Mouse (Mus musculus) kidney, adult 9 months (tissue): ENCODE measurements at regions not wholly inside any gene's neighbourhood (a gene's known extent, or its start where the extent isn't known, plus 50 kb on each side); places are given as distances from the start of the nearest gene placed in this dataset.
A peak's percentile ranks its signal among the peaks of the same experiment; 100 is the strongest.

ENCODE experiments used
- DNase-seq: peaks from one replicate; pipeline ENCODE4 v3.0.0; 2022

DNA sequence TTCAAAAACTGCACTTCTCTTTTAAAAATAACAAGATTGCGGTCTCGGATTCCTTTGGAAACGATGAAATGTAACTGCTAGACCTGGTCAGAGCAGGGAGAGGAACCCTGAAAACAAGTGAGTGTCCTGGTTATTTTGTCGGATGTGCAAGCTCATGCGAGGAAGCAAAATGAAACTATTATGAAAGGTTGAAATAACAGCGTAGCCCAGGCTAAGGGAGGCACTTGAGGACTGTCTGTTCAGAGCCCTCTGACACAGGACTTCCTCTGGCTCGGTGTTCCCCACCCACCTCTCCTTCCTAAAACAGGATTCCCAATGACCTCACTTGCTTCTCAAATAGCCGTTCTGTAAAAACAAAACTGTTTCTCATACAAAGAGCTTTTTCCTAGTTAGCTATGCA, 51.3 kb upstream of the S1pr1 start:
- DNase-seq, result peak; percentile 70

DNA sequence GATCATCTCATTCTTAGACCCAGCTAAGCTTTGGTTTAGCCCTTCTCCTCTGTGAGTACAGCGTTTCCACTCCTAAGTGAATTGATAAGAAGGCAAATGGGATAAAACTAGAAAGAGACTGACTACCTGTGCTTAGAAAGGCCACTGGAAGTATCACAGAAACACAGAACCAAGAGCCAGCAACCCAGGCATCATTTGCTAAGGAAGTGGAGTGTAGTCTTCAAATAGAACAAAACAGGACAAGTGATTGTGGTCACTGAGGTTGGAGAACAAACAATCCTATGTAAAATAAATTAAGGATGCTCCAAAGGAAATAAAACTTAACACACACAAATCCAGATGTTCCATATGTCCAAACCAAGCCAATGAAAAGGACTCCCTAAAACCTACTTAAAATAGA, 53.4 kb upstream of the S1pr1 start:
- no peak for DNase-seq

DNA sequence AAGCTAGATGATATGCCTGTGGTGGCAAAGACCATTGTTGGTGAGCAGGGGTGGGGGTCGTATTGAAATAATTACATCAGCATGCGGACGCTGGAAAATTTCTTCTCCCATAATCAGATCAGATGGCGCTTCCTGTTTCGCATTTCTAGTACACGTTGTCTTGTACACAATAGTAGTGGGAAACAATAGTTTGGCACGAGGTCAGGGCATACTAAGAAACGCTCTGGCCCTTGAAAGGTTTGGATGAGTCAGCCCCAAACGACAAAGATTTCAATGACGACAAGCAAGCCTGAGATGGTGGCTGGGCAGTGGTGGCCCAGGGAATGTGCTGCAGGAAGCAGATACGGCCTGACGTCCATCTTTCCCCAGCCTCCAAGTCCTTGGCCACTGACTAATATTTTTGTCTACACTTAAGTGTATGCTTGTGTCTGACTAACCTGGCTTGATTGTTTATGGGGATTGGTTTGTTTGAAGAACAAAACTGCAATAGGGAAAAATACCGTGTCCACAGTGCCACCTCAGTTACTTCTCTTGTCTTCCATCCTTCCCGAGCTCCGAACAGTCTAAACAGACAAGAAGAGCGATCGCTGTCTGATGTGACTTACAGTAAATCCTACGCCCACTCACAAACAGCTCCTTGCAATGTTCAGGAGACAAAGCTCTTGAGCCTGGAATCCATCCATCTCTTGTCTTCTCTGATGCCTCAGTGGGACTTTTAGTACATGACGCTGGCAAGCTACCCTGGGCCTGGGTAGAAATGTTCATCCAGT, 54.1 kb upstream of the S1pr1 start:
- DNase-seq, result peak; percentile 76

DNA sequence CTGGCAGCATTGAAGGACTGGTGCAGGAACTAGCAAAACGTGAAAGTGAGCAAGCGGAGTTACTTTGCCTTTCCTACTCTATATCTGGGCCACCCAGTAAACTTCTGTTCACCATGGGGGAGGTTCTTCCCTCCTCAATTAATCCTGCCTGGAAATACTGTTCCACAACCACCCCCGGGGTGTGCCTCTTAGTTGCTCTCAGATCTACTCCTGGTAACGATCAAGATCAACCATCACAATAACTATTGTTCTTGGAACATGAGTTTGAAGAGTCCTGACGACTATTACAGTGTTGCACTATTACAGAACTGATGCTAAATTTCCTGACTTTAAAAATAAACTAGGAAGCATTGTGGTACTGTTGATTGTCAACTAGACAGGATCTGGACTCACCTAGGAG, 57.8 kb upstream of the S1pr1 start:
- no peak for DNase-seq

DNA sequence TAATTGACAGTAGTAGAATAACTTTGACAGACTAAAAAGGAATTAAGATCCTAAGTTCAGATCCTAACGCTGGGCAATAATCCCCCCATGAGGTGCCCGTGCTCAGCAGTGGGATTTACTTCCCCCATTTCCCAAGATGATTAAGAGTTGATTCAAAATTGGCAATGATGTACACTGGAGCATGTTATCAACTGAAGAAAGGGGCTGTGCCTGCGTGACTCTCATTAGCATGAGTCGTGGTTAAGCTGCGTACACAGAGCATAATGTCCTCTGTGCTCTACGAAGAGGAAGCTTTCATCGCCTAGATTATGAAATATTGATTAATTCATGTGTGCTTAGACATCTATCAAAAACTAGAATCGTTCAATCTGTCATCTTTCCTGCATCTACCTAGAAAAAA, 59.4 kb upstream of the S1pr1 start:
- no peak for DNase-seq

DNA sequence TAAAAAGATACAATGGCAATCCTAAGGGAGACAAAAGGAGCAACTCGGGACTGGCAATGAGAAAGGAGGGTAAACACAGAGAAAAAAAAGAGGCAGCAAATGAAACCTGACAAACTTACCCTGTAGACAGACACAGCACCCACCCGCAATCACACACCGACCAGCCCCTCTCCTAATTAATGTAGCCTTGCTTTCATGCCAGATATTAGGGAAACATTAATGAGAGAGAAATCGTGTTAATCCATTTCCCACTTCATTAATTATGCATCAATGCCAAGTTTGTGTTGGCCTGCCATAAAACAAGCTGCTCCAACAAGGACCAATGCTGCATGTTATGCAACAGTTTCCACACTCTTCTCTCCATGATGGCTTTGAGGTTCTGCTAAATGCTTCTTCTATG, 59.9 kb upstream of the S1pr1 start:
- no peak for DNase-seq

DNA sequence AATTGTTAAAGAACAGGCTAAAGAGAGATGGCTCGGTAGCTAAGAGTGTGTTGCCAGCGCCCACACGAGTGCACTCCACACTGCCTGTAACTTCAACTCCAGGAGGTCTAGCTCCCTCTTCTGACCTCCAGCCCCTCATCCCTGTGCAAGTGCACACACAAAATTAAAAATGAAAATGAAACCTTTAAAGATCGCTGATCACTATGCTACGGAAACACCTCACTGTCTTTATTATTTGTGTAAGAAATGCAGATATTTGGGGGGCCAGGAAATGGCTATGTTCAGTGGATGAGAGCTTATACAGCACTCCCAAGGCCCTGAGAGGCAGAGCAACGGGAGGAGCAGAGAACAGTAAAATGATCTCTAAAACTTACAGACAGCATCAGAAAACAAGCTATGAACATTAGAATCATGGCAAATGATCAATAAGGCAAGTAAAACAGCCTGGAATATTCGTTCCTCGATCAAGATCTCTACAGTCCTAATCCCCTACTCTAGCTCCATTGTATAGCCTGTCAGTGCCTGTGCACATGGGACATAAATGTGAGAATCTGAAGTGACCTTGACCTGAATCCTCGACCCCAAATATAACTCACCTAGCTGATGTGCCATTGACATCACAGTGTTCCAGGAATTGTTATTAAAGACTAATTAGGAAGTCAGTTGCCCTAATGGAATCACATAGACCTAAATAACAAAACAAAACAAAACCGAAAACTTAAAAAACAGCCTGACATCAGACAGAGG, 64.4 kb upstream of the S1pr1 start:
- no peak for DNase-seq

DNA sequence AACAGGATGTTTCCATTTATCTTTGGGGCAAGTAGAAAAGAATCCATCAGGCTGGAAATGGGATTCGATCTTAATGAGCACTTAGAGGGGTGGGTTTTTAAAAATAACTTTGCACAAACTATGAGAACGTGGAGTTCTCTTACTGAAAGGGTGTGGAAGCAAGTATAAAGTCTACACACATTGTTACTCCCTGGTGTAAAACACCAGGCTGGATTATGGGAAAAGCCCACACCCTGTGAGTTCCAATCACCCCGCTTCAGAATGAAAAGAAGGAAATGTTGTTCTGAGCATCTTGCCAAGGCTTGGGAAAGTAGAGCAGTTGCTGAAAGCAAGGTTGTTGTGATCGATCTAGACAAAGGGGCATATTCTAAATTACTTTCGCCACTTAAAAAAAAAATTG, 65.0 kb upstream of the S1pr1 start:
- no peak for DNase-seq

DNA sequence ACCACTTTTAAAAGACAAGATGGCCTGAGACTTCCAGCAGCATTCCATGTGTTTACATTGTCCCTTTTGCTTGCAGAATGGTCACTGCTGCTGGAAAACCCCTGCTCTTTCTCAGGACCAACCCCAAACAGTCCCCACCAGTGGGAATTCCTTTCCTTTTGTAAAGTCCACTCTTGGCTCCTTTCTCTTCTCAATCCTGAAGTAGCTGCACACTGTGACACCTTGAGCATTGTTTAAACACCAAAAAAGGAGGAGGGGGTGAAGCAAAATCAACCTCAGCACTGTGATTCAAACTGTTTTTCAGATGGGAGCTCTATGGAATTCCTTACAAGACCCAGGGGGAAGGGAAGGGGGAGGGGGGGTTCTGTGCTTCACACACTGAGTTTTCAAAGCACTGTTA, 67.9 kb upstream of the S1pr1 start:
- DNase-seq, result no peak

DNA sequence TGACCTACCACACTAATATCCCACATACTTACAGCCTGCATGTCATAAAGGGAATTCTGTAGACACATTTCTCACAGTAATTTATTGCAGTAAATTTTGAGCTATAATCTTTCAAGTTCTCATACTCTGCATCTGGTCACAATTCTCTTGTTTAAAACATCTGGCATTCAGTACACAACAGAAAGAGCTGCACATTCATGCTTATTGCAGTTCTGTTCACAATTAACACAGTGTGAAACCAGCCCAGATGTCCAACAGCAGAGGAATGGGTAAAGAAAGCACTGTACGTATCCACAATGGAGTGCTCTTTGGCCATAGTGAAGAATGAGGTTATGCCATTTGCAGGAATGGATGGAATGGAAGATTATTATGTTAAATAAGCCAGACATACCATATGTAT, 72.5 kb upstream of the S1pr1 start:
- no peak for DNase-seq

DNA sequence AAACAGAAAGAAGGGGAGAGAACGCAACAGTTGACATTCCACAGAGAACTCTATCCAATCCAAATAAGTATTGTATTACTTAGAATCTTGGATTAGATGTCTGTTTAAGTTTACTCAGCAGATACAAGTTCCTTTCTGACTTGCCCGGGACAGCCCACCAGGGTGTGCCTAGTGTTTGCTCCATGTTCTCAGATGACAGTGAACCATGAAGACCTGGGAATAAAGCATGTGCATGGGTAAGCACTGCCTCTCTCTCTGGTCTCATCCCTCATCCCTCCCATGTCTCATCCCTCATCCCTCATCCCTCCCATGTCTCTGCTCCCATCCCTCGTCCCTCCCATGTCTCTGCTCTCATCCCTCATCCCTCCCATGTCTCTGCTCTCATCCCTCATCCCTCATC, 73.7 kb upstream of the S1pr1 start:
- DNase-seq, result no peak

DNA sequence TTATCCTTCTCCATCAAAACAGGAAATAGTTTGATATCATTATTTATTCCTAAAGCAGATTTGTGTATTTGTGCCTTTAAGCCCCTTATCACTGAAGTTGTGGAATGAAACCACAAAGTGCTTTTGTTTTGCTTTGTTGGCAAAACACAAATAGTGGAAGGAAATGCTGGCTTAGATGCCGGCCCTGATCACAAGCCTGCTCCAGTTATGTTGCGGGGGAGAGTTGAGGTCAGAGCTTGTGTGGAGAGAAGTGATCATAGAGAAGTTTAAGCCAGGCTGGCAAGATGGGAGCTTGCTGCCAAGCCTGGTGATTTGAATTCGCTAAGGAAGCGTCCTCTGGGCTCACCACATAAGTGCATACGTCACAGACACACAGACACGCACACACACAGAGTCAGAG, 74.2 kb upstream of the S1pr1 start:
- peak; percentile 21 for DNase-seq

DNA sequence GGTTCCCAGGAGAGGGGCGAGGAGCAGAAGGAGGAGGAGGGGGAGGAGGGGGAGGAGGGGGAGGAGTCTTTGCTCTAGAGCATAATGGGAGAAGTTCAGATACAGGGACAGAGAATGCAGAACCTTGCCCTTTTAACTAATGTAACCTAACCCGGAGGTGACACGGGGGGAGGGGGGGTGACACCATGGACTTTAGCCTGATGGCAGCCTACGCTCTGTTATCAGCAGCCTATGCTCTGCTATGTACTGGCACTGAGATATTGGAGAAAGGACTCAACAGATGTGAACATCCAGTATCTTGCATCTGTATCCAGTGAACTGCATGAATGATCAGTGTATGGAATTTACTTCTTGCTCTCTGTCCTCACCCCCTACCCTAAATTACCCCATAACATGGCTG, 77.7 kb upstream of the S1pr1 start:
- DNase-seq, result no peak

DNA sequence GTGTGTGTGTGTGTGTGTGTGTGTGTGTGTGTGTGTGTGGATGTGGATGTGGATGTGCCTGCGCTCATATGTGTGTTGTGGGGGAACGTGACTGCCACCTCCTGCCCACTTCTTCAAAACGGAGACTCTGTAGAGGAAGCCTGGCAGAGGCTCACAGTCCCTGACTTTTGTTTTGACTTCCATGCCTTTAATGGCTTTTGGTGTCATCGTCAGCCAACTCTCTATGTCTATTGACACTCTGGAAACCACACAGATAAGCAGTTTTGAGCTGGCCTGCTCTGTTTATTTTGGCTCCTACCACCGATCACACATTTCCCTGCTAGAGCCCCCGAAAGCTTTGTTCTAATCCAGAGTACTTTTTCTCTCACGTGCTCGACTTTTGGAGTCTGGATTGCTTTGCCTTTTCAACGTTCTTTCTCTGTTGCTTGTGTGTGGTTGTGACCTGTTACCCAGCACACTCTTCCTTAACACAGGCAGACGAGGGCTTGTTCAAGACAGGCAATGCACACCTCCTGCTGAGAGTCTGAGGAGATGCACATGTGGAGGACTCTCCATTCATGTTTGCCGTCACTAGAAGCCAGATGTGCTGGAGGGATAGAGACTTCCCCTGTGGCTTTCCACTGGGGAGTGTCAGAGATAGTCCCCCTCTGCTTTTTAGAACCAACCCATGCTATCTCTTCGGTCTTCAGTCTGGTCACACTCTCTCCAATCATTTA, 78.6 kb upstream of the S1pr1 start:
- DNase-seq, result peak; percentile 56

DNA sequence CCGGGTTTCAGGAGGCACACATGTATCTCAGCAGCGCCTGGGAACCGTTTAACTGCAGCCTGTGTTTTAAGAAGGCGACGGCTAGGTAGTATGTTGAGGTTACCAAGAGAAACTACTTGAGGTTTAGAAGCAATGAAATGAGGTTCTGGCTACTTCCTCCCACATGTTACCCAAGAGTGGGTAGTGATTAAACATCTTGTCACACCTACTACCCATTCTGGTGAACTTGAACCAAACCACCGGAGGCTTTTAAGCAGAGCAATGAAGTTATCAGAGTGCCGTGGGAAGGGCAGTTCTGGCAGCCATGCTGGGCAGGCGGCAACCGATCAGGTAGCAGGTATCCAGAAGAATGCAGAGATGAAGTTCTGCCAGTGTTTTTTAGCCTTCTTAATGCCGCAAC, 84.5 kb upstream of the S1pr1 start:
- DNase-seq, result no peak

DNA sequence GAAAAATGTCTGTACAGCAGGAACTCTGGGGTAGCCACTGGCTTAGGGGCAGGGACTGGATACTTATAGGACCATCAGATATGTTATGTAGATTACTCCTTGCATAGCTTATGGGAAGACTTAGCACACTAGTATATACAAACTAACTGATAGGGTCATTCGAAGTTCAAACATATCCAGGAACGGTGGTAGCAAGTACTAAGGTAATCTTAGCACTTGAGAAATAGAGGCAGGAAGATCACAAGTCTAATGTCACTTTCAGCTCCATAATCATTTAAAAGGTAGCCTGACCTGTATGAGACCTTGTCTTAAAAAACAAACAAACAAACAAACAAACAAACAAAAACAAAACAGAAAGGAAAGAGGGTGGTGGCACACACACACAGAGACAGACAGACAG, 85.1 kb upstream of the S1pr1 start:
- no peak for DNase-seq

DNA sequence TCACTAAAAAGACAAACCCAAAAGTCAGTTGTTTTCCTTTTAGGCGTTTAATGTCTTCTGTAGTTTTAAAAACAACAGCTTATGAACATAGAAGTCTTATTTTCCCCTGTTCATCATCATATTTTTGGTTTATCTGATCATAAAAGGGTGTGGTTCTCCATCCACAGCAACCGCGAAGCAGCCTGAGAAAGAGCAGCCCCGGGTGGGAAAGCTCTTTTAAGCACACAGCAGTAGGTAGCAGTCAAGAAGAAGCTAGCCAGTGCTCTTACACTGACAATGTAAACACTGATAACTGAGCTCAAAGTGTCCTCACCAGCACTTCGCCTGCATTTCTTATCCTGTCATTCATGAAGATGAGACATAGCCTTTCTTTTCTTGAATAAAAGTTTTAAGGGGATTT, 86.0 kb upstream of the S1pr1 start:
- DNase-seq, result no peak

DNA sequence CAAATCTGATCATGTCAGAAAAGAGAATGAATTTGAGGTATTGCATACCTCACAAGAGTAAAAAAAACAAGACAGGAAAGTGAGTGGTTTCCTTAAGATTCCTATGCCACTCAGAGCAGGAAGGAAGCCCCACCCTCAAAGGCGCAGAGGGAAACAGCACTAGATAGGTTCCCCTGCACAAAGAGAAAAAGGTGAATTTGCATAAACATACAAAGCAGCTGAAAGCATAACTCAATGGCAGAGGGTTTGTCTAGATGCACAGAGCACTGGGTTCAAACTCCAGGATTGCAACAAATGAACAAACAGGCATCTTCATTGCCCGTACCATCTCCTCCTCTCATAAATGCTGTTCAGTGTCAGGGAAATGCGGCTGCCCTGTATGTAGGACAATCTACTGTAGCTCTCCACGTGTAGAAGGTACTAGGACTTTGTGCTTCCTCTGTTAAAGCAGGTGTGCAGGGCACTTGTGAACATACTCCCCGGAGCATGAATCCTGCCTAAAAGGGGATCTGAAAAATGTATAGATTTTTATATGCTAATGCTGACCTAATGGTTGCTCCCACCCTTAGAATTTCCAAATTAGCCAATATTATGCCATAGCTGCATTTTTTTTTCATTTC, 85.9 kb upstream of the Dph5 start:
- peak; percentile 22 for DNase-seq

DNA sequence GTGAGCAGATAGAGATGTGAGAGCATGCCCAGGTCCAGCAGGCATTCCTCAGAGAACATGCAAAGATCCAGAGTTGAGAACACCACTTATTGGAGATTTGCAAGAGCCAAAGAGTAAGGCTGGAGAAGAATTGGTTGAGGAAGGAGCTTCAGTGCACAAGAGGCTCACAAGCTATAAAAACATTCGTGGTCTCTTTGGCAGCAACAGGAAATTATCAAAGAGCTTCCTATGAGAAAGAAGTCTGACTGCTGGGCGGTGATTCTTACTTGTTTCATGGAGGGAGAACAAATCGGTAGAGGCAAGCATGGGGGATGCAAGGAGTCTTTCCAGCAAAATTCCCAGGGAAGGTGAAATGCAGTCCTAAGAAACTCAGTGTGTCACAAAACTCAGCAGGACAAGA, 83.0 kb upstream of the Dph5 start:
- no peak for DNase-seq

DNA sequence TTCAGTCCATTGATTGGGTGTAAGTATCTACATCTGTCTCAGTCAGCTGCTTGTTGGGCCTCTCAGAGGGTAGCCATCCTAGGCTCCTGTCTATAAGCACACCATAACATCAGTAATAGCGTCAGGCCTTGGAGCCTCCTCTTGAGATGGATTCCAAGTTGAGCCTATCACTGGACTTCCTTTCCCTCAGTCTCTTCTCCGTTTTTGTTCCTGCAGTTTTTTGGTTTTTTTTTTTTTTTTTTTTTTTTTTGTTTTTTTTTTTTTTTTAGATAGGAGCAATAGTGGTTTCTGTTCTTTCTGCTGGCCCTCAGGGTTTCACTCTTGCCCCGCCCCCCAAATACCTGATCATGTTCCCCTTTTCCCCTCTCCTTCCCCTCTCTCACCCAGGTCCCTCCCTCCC, 80.6 kb upstream of the Dph5 start:
- DNase-seq, result no peak

DNA sequence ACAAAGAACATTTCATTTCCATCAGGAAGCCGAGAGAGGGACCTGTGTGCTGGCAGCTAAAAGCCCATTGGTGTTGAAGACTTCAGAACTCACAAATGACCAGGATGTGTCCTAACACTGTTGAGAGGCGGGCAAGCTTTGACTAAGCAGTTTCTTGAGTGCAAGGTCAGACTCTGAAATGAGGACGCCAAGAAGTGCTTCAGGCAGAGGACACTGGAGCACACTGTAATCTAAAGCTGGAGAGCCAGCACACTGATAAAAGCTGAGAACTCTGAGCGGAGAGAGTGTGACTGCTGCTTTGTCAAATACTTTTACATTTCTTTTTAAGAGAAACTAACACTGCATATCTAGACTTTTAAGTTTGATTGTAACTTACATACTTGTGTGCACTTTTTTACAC, 72.5 kb upstream of the Dph5 start:
- peak; percentile 24 for DNase-seq

DNA sequence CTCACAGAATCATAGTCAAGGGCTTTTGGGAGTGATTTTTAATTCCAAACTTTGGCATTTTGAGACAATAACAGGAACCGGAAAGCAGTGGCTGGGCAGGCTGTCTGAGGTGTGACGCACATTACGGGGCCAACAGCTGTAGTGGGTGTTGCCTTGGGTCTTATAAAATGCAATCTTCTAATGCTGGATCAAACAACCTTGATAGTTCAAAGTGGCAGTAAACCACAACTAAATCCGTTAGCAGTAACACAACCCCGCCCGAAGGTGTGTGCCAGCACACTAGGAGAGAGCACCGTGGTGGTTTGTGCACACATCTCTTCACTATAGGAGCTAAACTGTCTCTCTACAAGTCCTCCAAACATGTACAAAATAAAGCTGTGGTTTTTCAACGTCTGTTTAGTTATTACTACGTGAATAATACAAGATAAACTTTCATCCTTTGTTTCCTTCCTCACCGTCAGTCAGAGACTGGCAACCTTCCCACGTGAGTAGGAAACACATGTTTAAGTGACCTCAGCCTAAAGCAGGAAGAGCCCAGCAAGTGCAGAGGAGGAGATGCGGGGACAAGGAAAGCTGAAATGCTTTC, 72.0 kb upstream of the Dph5 start:
- peak; percentile 67 for DNase-seq
